Mouse (Mus musculus) brain, embryonic 14.5 days (tissue): Measurements from ENCODE around the gene Il23a.

ENCODE experiments used
- CTCF ChIP-seq: fragments of 200-500 bp; IDR thresholded peaks from 2 replicates; pipeline ENCODE4 v1.5.1; 2012; ENCODE audit warnings: inconsistent platforms, mild to moderate bottlenecking, moderate library complexity, borderline replicate concordance; ENCODE audit not compliant: insufficient read depth, insufficient read length; ENCODE audit errors: extremely low read depth
- POLR2A ChIP-seq: fragments of 200-500 bp; IDR thresholded peaks from 2 replicates; pipeline ENCODE4 v1.6.1; 2012; ENCODE audit warnings: mild to moderate bottlenecking, inconsistent platforms, borderline replicate concordance; ENCODE audit not compliant: poor library complexity, insufficient read depth, insufficient read length, severe bottlenecking; ENCODE audit errors: extremely low read depth

DNA sequence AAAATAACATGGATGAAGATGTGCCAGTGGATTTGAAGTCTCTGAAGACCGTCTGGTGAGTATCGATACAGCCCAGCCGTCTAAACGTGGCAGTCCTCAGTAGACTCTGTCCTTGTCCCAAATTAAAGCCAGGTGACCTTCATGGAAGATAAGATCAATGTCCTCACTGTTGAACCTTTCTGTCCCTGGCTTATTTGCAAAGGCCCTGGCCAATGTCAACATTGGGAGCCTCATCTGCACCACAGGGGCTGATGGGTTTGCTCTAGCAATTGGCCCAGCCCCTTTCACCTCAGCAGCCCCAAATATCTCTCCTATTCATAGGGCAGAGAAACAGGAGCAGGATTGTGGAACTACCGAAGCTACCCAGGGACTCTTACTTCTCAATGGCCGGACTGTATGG is 30.2 kb downstream of the Il23a start, which contains the start of gene Apof:
- no peak for TF ChIP-seq CTCF
- no peak for TF ChIP-seq POLR2A
